8 mouse cellular contexts compared by ENCODE assay signal in the genomic region with DNA sequence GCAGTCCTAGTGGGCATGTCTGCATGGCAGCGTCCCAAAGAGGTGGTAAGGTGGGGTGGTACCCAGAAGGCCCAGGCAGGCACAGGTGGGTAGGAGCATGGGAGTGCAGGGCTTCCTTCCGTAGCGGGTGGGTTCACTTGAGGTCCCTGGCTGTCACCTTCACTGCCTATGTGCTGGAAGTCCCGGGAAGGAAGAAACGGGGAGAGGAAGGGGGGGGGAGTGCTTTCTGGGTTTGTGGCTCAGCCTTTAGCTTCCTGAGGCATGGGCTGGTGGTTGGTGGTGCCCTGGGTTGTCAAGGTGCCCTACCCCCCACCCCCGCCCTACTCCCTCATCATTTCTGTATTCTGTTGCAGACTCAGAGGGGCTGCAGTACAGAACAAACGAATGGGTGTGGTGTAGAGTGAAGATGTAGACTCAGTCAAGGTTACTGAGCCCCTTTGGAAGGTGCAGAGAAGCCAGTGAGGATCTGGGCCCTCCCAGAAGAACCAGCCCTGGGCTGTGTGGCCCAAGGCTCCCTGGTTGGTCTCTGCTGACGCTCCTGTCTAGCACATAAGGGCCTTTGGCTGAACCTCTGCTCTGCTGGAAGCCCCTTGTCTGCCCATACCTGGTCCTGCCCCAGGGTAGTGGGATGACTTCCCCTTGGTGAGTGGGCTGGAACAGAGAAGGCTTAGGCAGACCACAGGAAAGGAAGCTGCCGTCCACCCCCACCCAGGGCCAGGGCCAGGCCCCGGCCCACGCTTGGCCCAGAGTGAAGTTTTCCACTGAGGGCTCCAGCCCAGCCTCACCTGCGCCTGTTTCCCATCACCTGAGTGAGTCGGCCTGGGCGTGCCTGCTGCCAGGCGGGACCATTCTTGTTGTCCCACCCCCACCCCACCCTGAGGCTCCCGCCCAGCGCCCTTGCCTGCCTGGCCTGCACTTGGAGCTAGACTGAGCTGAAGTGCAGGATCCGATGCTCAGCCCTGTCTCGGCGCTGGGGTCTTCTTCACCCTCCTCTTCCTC. TPM values are rescaled to one million over a fixed set of nuclear protein-coding genes. Genes with fewer than 3 reads are reported as not detected.
DNase-seq lines count a peak whose midpoint lies in the region; ATAC-seq lines count a peak whose summit lies in the region.

No protein-coding gene starts in this region.

- peak overlapping the region; percentile 93 for H3K27ac ChIP-seq in heart, embryonic 15.5 days
- peak overlapping the region; percentile 87 for H3K27ac ChIP-seq in hindbrain, embryonic 13.5 days
- H3K27ac ChIP-seq in midbrain, embryonic 15.5 days = peak overlapping the region; percentile 61; the same call in 1 of the 2 replicates

- no peak for DNase-seq in heart, postnatal 14 days
- DNase-seq in ES-CJ7 (ENCODE audit: low read depth, low spot score) = peak; percentile 77
- DNase-seq in adrenal gland, postnatal 25 days = no peak
- DNase-seq in frontal cortex, postnatal 10 days (ENCODE audit: low spot score in 2 of 2) = no peak
- DNase-seq in adrenal gland, postnatal 4 days (ENCODE audit: low spot score in 2 of 2) = no peak

- H3K36me3 ChIP-seq in heart, embryonic 15.5 days = no peaks in the 10 kb centered on the region
- no peaks in the 10 kb centered on the region for H3K36me3 ChIP-seq in hindbrain, embryonic 13.5 days
- no peaks in the 10 kb centered on the region for H3K36me3 ChIP-seq in midbrain, embryonic 15.5 days (replicated peaks)

- H3K4me3 ChIP-seq in heart, embryonic 15.5 days = no peak overlapping the region
- no peak overlapping the region for H3K4me3 ChIP-seq in hindbrain, embryonic 13.5 days
- H3K4me3 ChIP-seq in midbrain, embryonic 15.5 days = no peak overlapping the region

- peaks cover 86% of the 10 kb centered on the region for H3K4me1 ChIP-seq in heart, embryonic 15.5 days (replicated peaks)
- peaks cover 77% of the 10 kb centered on the region for H3K4me1 ChIP-seq in hindbrain, embryonic 13.5 days (replicated peaks)
- H3K4me1 ChIP-seq in midbrain, embryonic 15.5 days = peaks cover 52% of the 10 kb centered on the region

- H3K9me3 ChIP-seq in heart, embryonic 15.5 days (replicated peaks) = no peaks in the 10 kb centered on the region
- no peaks in the 10 kb centered on the region for H3K9me3 ChIP-seq in hindbrain, embryonic 13.5 days
- H3K9me3 ChIP-seq in midbrain, embryonic 15.5 days = no peaks in the 10 kb centered on the region

- ATAC-seq in heart, embryonic 15.5 days (replicated peaks; ENCODE audit: insufficient number of reproducible peaks, insufficient read depth, low FRiP score, low read depth) = no peak
- 0 out of 2 replicates have a peak, but pooled peaks have one; percentile 11 for ATAC-seq in hindbrain, embryonic 13.5 days (ENCODE audit: low FRiP score)
- no peak; the same call in 1 of the 2 replicates for ATAC-seq in midbrain, embryonic 15.5 days (replicated peaks)

- peak overlapping the region; percentile 31 for H3K9ac ChIP-seq in heart, embryonic 15.5 days
- H3K9ac ChIP-seq in hindbrain, embryonic 13.5 days = peak overlapping the region; percentile 61
- H3K9ac ChIP-seq in midbrain, embryonic 15.5 days = no peak overlapping the region

- 46% methylated on average over 20 of the region's 20 CpGs for WGBS in heart, embryonic 15.5 days
- 64% methylated on average over 20 of the region's 20 CpGs for WGBS in hindbrain, embryonic 13.5 days
- 69% methylated on average over 20 of the region's 20 CpGs for WGBS in midbrain, embryonic 15.5 days

- intact Hi-C loops in heart, postnatal 14 days (cut with DNase I) = no loop called here

- peak overlapping the region; percentile 70 for H3K4me2 ChIP-seq in heart, embryonic 15.5 days
- no peak overlapping the region for H3K4me2 ChIP-seq in hindbrain, embryonic 13.5 days
- no peak overlapping the region for H3K4me2 ChIP-seq in midbrain, embryonic 15.5 days

- H3K27me3 ChIP-seq in heart, embryonic 15.5 days = no peaks in the 10 kb centered on the region
- 0 out of 2 replicates have a peak, but pooled peaks cover 4% of the 10 kb centered on the region for H3K27me3 ChIP-seq in hindbrain, embryonic 13.5 days
- no peaks in the 10 kb centered on the region for H3K27me3 ChIP-seq in midbrain, embryonic 15.5 days (replicated peaks)

RNA-seq across cellular contexts. Expression of a gene that starts 5.4 kb away (rescaled TPM):
- 0.05 TPM in 1 of 2 replicates, not detected in the other for polyA plus RNA-seq in heart, embryonic 15.5 days (2015; fragmentation: Nextera tagmentation; extraction: Ambion mirVana)
- total RNA-seq in heart, postnatal 14 days (2021) = not detected
- not detected in 2 replicates for polyA plus RNA-seq in hindbrain, embryonic 13.5 days (2015; fragmentation: Nextera tagmentation; extraction: Ambion mirVana)
- not detected in 2 replicates for polyA plus RNA-seq in midbrain, embryonic 15.5 days (2015; fragmentation: Nextera tagmentation; extraction: Ambion mirVana)
- total RNA-seq in adrenal gland, postnatal 25 days (2021) = not detected in 2 replicates
- not detected for total RNA-seq in adrenal gland, postnatal 4 days (2021)

RNA-seq across cellular contexts. Expression of a gene that starts 25.1 kb away (rescaled TPM):
- 25.2 and 33.2 TPM in 2 replicates for polyA plus RNA-seq in heart, embryonic 15.5 days (2015; fragmentation: Nextera tagmentation; extraction: Ambion mirVana)
- 10 to 100 TPM; 28.4 to 31.5 TPM for total RNA-seq in heart, postnatal 14 days (2021)
- 21.8 and 22.2 TPM in 2 replicates for polyA plus RNA-seq in hindbrain, embryonic 13.5 days (2015; fragmentation: Nextera tagmentation; extraction: Ambion mirVana)
- polyA plus RNA-seq in midbrain, embryonic 15.5 days (2015; fragmentation: Nextera tagmentation; extraction: Ambion mirVana) = 27.1 and 32.0 TPM in 2 replicates
- total RNA-seq in adrenal gland, postnatal 25 days (2021) = 124 and 138 TPM in 2 replicates
- total RNA-seq in adrenal gland, postnatal 4 days (2021) = 10 to 100 TPM; 41.8 to 43.4 TPM

RNA-seq across cellular contexts. Expression of a gene that starts 55.8 kb away (rescaled TPM):
- not detected in 2 replicates for polyA plus RNA-seq in heart, embryonic 15.5 days (2015; fragmentation: Nextera tagmentation; extraction: Ambion mirVana)
- not detected for total RNA-seq in heart, postnatal 14 days (2021)
- not detected in 2 replicates for polyA plus RNA-seq in hindbrain, embryonic 13.5 days (2015; fragmentation: Nextera tagmentation; extraction: Ambion mirVana)
- not detected in 2 replicates for polyA plus RNA-seq in midbrain, embryonic 15.5 days (2015; fragmentation: Nextera tagmentation; extraction: Ambion mirVana)
- total RNA-seq in adrenal gland, postnatal 25 days (2021) = not detected in 2 replicates
- not detected for total RNA-seq in adrenal gland, postnatal 4 days (2021)
